In genomic region chr2:135387990-135388389, GRCm38 (mm10) we compare ENCODE assay signal across 9 mouse cellular contexts.
DNase-seq lines count a peak whose midpoint lies in the region; ATAC-seq lines count a peak whose summit lies in the region.
"Had no signal": no experiment of that assay in that cellular context is flagged by ENCODE, and none has a peak within 500 bp of the region (broad histone marks: within the 10 kb centered on the region; RNA-seq: fewer than 3 reads in every experiment).

No protein-coding gene starts in this region.

- no peaks in the 10 kb centered on the region for H3K9me3 ChIP-seq in forebrain, embryonic 10.5 days
- H3K9me3 ChIP-seq in forebrain, embryonic 13.5 days (replicated peaks) = no peaks in the 10 kb centered on the region
- H3K9me3 ChIP-seq in intestine, embryonic 15.5 days = no peaks in the 10 kb centered on the region

- no peak for ATAC-seq in forebrain, embryonic 13.5 days
- peak; percentile 78 for ATAC-seq in megakaryocyte progenitor cell, adult 5-6 weeks (replicated peaks; ENCODE audit: poor library complexity)
- ATAC-seq in intestine, embryonic 15.5 days = no peak

- no peaks in the 10 kb centered on the region for H3K27me3 ChIP-seq in forebrain, embryonic 10.5 days (ENCODE audit: poor library complexity, severe bottlenecking)
- H3K27me3 ChIP-seq in forebrain, embryonic 13.5 days = no peaks in the 10 kb centered on the region
- H3K27me3 ChIP-seq in intestine, embryonic 15.5 days (replicated peaks) = no peaks in the 10 kb centered on the region
- H3K27me3 ChIP-seq: CH12.LX had no signal

- H3K9ac ChIP-seq in forebrain, embryonic 13.5 days = no peak overlapping the region
- H3K9ac ChIP-seq in intestine, embryonic 15.5 days = no peak overlapping the region

- H3K27ac ChIP-seq in forebrain, embryonic 10.5 days = no peak overlapping the region
- no peak overlapping the region for H3K27ac ChIP-seq in forebrain, embryonic 13.5 days
- no peak overlapping the region for H3K27ac ChIP-seq in intestine, embryonic 15.5 days

- no peak overlapping the region for H3K4me2 ChIP-seq in forebrain, embryonic 13.5 days
- no peak overlapping the region for H3K4me2 ChIP-seq in intestine, embryonic 15.5 days (replicated peaks)

- peak; percentile 32 for DNase-seq in forebrain, embryonic 10.5 days (ENCODE audit: extremely low spot score, low spot score)
- DNase-seq in left cerebral cortex, adult 18-20 months (ENCODE audit: low spot score in 2 of 2) = peak; percentile 22 to 33
- DNase-seq in left cerebral cortex, adult 11 months (ENCODE audit: low spot score) = no peak
- DNase-seq in adrenal gland, adult 8-10 months = peak; percentile 13
- peak; percentile 5 for DNase-seq in forelimb bud, embryonic 11.5 days (ENCODE audit: low read depth, low spot score)

- no peak overlapping the region for H3K4me3 ChIP-seq in forebrain, embryonic 10.5 days
- no peak overlapping the region for H3K4me3 ChIP-seq in forebrain, embryonic 13.5 days
- no peak overlapping the region for H3K4me3 ChIP-seq in intestine, embryonic 15.5 days (replicated peaks)

- WGBS in forebrain, embryonic 10.5 days = 50% methylated on average over 9 of the region's 9 CpGs
- WGBS in forebrain, embryonic 13.5 days = 60% methylated on average over 8 of the region's 9 CpGs
- 68% methylated on average over 9 of the region's 9 CpGs for WGBS in intestine, embryonic 15.5 days

- H3K36me3 ChIP-seq in forebrain, embryonic 10.5 days (replicated peaks) = no peaks in the 10 kb centered on the region
- no peaks in the 10 kb centered on the region for H3K36me3 ChIP-seq in forebrain, embryonic 13.5 days (ENCODE audit: poor library complexity, severe bottlenecking)
- no peaks in the 10 kb centered on the region for H3K36me3 ChIP-seq in intestine, embryonic 15.5 days

- H3K4me1 ChIP-seq in forebrain, embryonic 10.5 days = no peaks in the 10 kb centered on the region
- no peaks in the 10 kb centered on the region for H3K4me1 ChIP-seq in forebrain, embryonic 13.5 days
- H3K4me1 ChIP-seq in intestine, embryonic 15.5 days (replicated peaks) = no peaks in the 10 kb centered on the region
